In genomic region chr9:42241021-42241420, GRCm38 (mm10) we compare ENCODE assay signal across 9 mouse cellular contexts. TPM values are rescaled to one million over a fixed set of nuclear protein-coding genes. Genes with fewer than 3 reads are reported as not detected.
DNase-seq lines count a peak whose midpoint lies in the region; ATAC-seq lines count a peak whose summit lies in the region.
"Had no signal": no experiment of that assay in that cellular context is flagged by ENCODE, and none has a peak within 500 bp of the region (broad histone marks: within the 10 kb centered on the region; RNA-seq: fewer than 3 reads in every experiment).

No protein-coding gene starts in this region.

- H3K4me1 ChIP-seq in heart, embryonic 15.5 days (replicated peaks): no peaks in the 10 kb centered on the region; the same call in 1 of the 2 replicates
- no peaks in the 10 kb centered on the region for H3K4me1 ChIP-seq in hindbrain, embryonic 11.5 days (replicated peaks; ENCODE audit: control insufficient read depth, insufficient read depth, low read length)
- H3K4me1 ChIP-seq in midbrain, embryonic 15.5 days: peaks cover 10% of the 10 kb centered on the region

- no peaks in the 10 kb centered on the region for H3K27me3 ChIP-seq in heart, embryonic 15.5 days
- no peaks in the 10 kb centered on the region for H3K27me3 ChIP-seq in hindbrain, embryonic 11.5 days (ENCODE audit: control insufficient read depth, insufficient read depth, low read length)
- H3K27me3 ChIP-seq in midbrain, embryonic 15.5 days (replicated peaks): no peaks in the 10 kb centered on the region

- no peak overlapping the region for H3K27ac ChIP-seq in heart, embryonic 15.5 days
- H3K27ac ChIP-seq in hindbrain, embryonic 11.5 days (ENCODE audit: low read depth, low read length): no peak overlapping the region
- H3K27ac ChIP-seq in midbrain, embryonic 15.5 days: peak overlapping the region; percentile 15; the same call in 1 of the 2 replicates
- H3K27ac ChIP-seq: limb, embryonic 12.5 days had no signal

- no peaks in the 10 kb centered on the region for H3K36me3 ChIP-seq in heart, embryonic 15.5 days
- H3K36me3 ChIP-seq in hindbrain, embryonic 11.5 days (ENCODE audit: control insufficient read depth, insufficient read depth, low read length): no peaks in the 10 kb centered on the region
- no peaks in the 10 kb centered on the region for H3K36me3 ChIP-seq in midbrain, embryonic 15.5 days (replicated peaks)
- H3K36me3 ChIP-seq: limb, embryonic 12.5 days had no signal

- H3K9ac ChIP-seq in heart, embryonic 15.5 days: no peak overlapping the region
- peak overlapping the region; percentile 35; the same call in 1 of the 2 replicates for H3K9ac ChIP-seq in hindbrain, embryonic 11.5 days (ENCODE audit: low read depth, low read length)
- no peak overlapping the region for H3K9ac ChIP-seq in midbrain, embryonic 15.5 days
- H3K9ac ChIP-seq: limb, embryonic 12.5 days had no signal

- H3K4me3 ChIP-seq in heart, embryonic 15.5 days: no peak overlapping the region
- H3K4me3 ChIP-seq in hindbrain, embryonic 11.5 days (ENCODE audit: low read depth, low read length): no peak overlapping the region
- no peak overlapping the region for H3K4me3 ChIP-seq in midbrain, embryonic 15.5 days
- H3K4me3 ChIP-seq: limb, embryonic 12.5 days had no signal

- no peak for ATAC-seq in heart, embryonic 15.5 days (replicated peaks; ENCODE audit: insufficient number of reproducible peaks, insufficient read depth, low FRiP score, low read depth)
- peak; percentile 67; the same call in 1 of the 2 replicates for ATAC-seq in hindbrain, embryonic 11.5 days (ENCODE audit: low FRiP score)
- peak; percentile 82 for ATAC-seq in midbrain, embryonic 15.5 days (replicated peaks)

- H3K4me2 ChIP-seq in heart, embryonic 15.5 days: 0 out of 2 replicates have a peak overlapping the region, but pooled peaks have one; percentile 21
- H3K4me2 ChIP-seq in hindbrain, embryonic 11.5 days (replicated peaks; ENCODE audit: low read depth, low read length): no peak overlapping the region
- H3K4me2 ChIP-seq in midbrain, embryonic 15.5 days: 0 out of 2 replicates have a peak overlapping the region, but pooled peaks have one; percentile 17

- DNase-seq in heart, adult 8-10 months (ENCODE audit: low spot score): no peak
- DNase-seq in cerebellum, postnatal 10 days: peak; percentile 80 to 81
- peak; percentile 22 for DNase-seq in hindbrain, embryonic 11.5 days (ENCODE audit: low spot score)
- DNase-seq in ovary, adult 18-20 months (ENCODE audit: low spot score): no peak
- DNase-seq in adipocyte (ENCODE audit: low spot score): no peak
- no peak for DNase-seq in yolk sac, embryonic 10.5 days (ENCODE audit: low spot score)

- no peaks in the 10 kb centered on the region for H3K9me3 ChIP-seq in heart, embryonic 15.5 days (replicated peaks)
- no peaks in the 10 kb centered on the region for H3K9me3 ChIP-seq in hindbrain, embryonic 11.5 days (ENCODE audit: control insufficient read depth, low read length)
- H3K9me3 ChIP-seq in midbrain, embryonic 15.5 days: no peaks in the 10 kb centered on the region
- H3K9me3 ChIP-seq: limb, embryonic 12.5 days had no signal

- 75% methylated on average over 3 of the region's 3 CpGs for WGBS in heart, embryonic 15.5 days
- 82% methylated on average over 3 of the region's 3 CpGs for WGBS in hindbrain, embryonic 11.5 days
- WGBS in midbrain, embryonic 15.5 days: 52% methylated on average over 3 of the region's 3 CpGs

RNA-seq across cellular contexts. Expression of gene Sc5d, which starts 23.0 kb away (rescaled TPM):
- 18.5 and 23.9 TPM in 2 replicates for polyA plus RNA-seq in heart, embryonic 15.5 days (2015; fragmentation: Nextera tagmentation; extraction: Ambion mirVana)
- 10 to 100 TPM; 16.9 to 20.1 (median 19.2) TPM for total RNA-seq in heart, adult 8-10 months (2022)
- polyA plus RNA-seq in hindbrain, embryonic 11.5 days (2014; fragmentation: Nextera tagmentation; extraction: Ambion mirVana): 73.3 and 80.9 TPM in 2 replicates
- 73.1 and 74.4 TPM in 2 replicates for polyA plus RNA-seq in midbrain, embryonic 15.5 days (2015; fragmentation: Nextera tagmentation; extraction: Ambion mirVana)

Comparison
In these comparisons a context has a peak if more than half of its experiments do, and no peak if none do; other contexts are left out.
1. DNase-seq: peak in cerebellum, postnatal 10 days (2 of 2) and hindbrain, embryonic 11.5 days (single experiment); none in heart, adult 8-10 months (single experiment), ovary, adult 18-20 months (single experiment), adipocyte (single experiment) and yolk sac, embryonic 10.5 days (single experiment).